Mouse (Mus musculus): Measurements from ENCODE around the gene Capn3. TPM values are rescaled to one million over a fixed set of nuclear protein-coding genes. Genes with fewer than 3 reads are reported as not detected.

Capn3 gene
- 10 to 100 TPM; 13.6 to 42.1 TPM for polyA plus RNA-seq (2017; shearing (Covaris generic))

DNA sequence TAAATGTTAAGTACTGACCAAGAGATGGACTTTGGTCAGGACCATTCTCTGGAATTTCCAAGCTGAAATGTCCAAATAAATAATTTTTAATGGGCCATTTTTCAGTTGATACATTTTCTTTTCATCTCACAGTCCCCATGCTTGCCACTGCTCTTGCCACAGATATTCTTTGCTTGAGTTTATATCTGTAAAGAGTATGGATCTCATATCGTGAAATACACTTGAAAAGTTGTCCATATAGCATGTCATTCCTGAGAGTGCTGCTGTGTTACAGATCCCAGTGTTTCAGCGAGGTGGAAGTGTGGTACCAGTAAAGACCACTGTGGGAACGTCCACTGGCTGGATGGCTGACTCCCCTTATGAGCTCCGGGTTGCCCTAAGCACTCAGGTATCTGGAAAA, at the start of gene Capn3:
Gene Capn3 (plus strand): TSS at position 301 of the 400 bp plus-strand sequence.

Other genes with a start within 250 kb of the Capn3 start
- under 1 TPM; 0.04 to 0.47 TPM for gene Pla2g4e, start 210.7 kb upstream of the Capn3 start, polyA plus RNA-seq (2017; shearing (Covaris generic))
- not detected for gene Pla2g4d, start 166.8 kb upstream of the Capn3 start, polyA plus RNA-seq (2017; shearing (Covaris generic))
- 1 to 10 TPM; 5.3 to 5.8 TPM for gene Pla2g4f, start 141.9 kb upstream of the Capn3 start, polyA plus RNA-seq (2017; shearing (Covaris generic))
- 10 to 100 TPM; 43.3 to 63.9 TPM for gene Vps39, start 102.9 kb upstream of the Capn3 start, polyA plus RNA-seq (2017; shearing (Covaris generic))
- 10 to 100 TPM; 16.1 to 23.2 TPM for gene Ganc, start 52.1 kb upstream of the Capn3 start, polyA plus RNA-seq (2017; shearing (Covaris generic))
- 10 to 100 TPM; 14.9 to 23.5 TPM for gene Tmem87a, start 51.9 kb upstream of the Capn3 start, polyA plus RNA-seq (2017; shearing (Covaris generic))
- gene Zfp106, start 107.8 kb downstream of the Capn3 start, polyA plus RNA-seq (2017; shearing (Covaris generic)) = 10 to 100 TPM; 40.7 to 56.0 TPM
- 10 to 100 TPM; 40.6 to 41.0 TPM for gene Snap23, start 111.7 kb downstream of the Capn3 start, polyA plus RNA-seq (2017; shearing (Covaris generic))
- gene Haus2, start 153.4 kb downstream of the Capn3 start, polyA plus RNA-seq (2017; shearing (Covaris generic)) = 10 to 100 TPM; 16.3 to 19.5 TPM
- gene Lrrc57, start 153.5 kb downstream of the Capn3 start, polyA plus RNA-seq (2017; shearing (Covaris generic)) = 10 to 100 TPM; 23.6 to 32.5 TPM
- gene Stard9, start 173.1 kb downstream of the Capn3 start, polyA plus RNA-seq (2017; shearing (Covaris generic)) = 1 to 10 TPM in 1 of 2 experiments, under 1 TPM in 1; 0.71 to 2.1 TPM

Measured in inflammation-experienced regulatory T-cells (primary cell).